Mouse (Mus musculus): Measurements from ENCODE around the gene Gm12355. TPM values are rescaled to one million over a fixed set of nuclear protein-coding genes. Genes with fewer than 3 reads are reported as not detected.
A peak's percentile ranks its signal among the peaks of the same experiment; 100 is the strongest.

The Gm12355 gene
- polyA plus RNA-seq, 1 experiment from 2014 or later, result 0.80 TPM

GRCm38 (mm10) chr11:98587684-98588546 is 37.5 kb downstream of the Gm12355 start:
- ATAC-seq (ENCODE audit: insufficient number of reproducible peaks, low FRiP score, low TSS enrichment, low read depth), result peak; percentile 26; the same call in 1 of the 2 replicates
- WGBS, result 7% methylated on average over 20 of the region's 20 CpGs
- H3K4me1 ChIP-seq (ENCODE audit: control insufficient read depth, insufficient read depth, low read length), result peaks cover 16% of the 10 kb centered on the region

GRCm38 (mm10) chr11:98586892-98587563 is 38.4 kb downstream of the Gm12355 start, which contains the start of gene Ormdl3:
TSS of gene Ormdl3 (minus strand) at chr11:98587368.
- peak; percentile 85 for ATAC-seq (ENCODE audit: insufficient number of reproducible peaks, low FRiP score, low TSS enrichment, low read depth)
- Histone ChIP-seq H3K4me2 (ENCODE audit: low read depth, severe bottlenecking) (peak within 1 kb of the TSS; percentile 89), H3K36me3 (ENCODE audit: control insufficient read depth, insufficient read depth, low read length) (peaks cover 3% of the 10 kb centered on the region; the same call in 1 of the 2 replicates), H3K4me1 (ENCODE audit: control insufficient read depth, insufficient read depth, low read length) (peaks cover 16% of the 10 kb centered on the region), H3K9me3 (ENCODE audit: control insufficient read depth, low read length) (no peaks in the 10 kb centered on the region), H3K27ac (replicated peaks; ENCODE audit: low read depth, low read length) (no peak within 1 kb of the TSS), H3K4me3 (ENCODE audit: low read depth, low read length) (peak within 1 kb of the TSS; percentile 83), H3K27me3 (ENCODE audit: control insufficient read depth, insufficient read depth, low read length) (no peaks in the 10 kb centered on the region), H3K9ac (ENCODE audit: low read length) (peak within 1 kb of the TSS; percentile 81)
- DNase-seq (ENCODE audit: low spot score), result peak; percentile 100
- WGBS, result 0% methylated on average over 49 of the region's 49 CpGs

More at GRCm38 (mm10) chr11:98587684-98588546, 37.5 kb downstream of the Gm12355 start:
- Histone ChIP-seq H3K4me3 (ENCODE audit: low read depth, low read length) (peak overlapping the region; percentile 83), H3K36me3 (ENCODE audit: control insufficient read depth, insufficient read depth, low read length) (peaks cover under 1% of the 10 kb centered on the region; the same call in 1 of the 2 replicates), H3K27ac (replicated peaks; ENCODE audit: low read depth, low read length) (no peak overlapping the region), H3K4me2 (ENCODE audit: low read depth, severe bottlenecking) (peak overlapping the region; percentile 89), H3K9me3 (ENCODE audit: control insufficient read depth, low read length) (no peaks in the 10 kb centered on the region), H3K27me3 (ENCODE audit: control insufficient read depth, insufficient read depth, low read length) (no peaks in the 10 kb centered on the region), H3K9ac (ENCODE audit: low read length) (peak overlapping the region; percentile 19; the same call in 1 of the 2 replicates)
- DNase-seq (ENCODE audit: low spot score), result peak; percentile 76

- Histone ChIP-seq H3K4me3 (ENCODE audit: low read depth, low read length) (peak overlapping the region; percentile 83), H3K27ac (replicated peaks; ENCODE audit: low read depth, low read length) (no peak overlapping the region), H3K4me1 (ENCODE audit: control insufficient read depth, insufficient read depth, low read length) (peaks cover 16% of the 10 kb centered on the region), H3K9ac (ENCODE audit: low read length) (peak overlapping the region; percentile 81), H3K36me3 (ENCODE audit: control insufficient read depth, insufficient read depth, low read length) (peaks cover 3% of the 10 kb centered on the region; the same call in 1 of the 2 replicates), H3K4me2 (ENCODE audit: low read depth, severe bottlenecking) (peak overlapping the region; percentile 89), H3K27me3 (ENCODE audit: control insufficient read depth, insufficient read depth, low read length) (no peaks in the 10 kb centered on the region), H3K9me3 (ENCODE audit: control insufficient read depth, low read length) (no peaks in the 10 kb centered on the region)
- 1% methylated on average over 22 of the region's 22 CpGs for WGBS
- no peak for DNase-seq (ENCODE audit: low spot score)
- peak; percentile 15; the same call in 1 of the 2 replicates for ATAC-seq (ENCODE audit: insufficient number of reproducible peaks, low FRiP score, low TSS enrichment, low read depth)
These were observed 39.2 kb downstream of the Gm12355 start for GRCm38 (mm10) chr11:98586087-98586891.

- no peaks in the 10 kb centered on the region for H3K27me3 ChIP-seq (ENCODE audit: control insufficient read depth, insufficient read depth, low read length)
- WGBS, result 86% methylated on average over 6 of the region's 6 CpGs
- peaks cover 16% of the 10 kb centered on the region for H3K4me1 ChIP-seq (ENCODE audit: control insufficient read depth, insufficient read depth, low read length)
- H3K4me3 ChIP-seq (ENCODE audit: low read depth, low read length), result no peak overlapping the region
- H3K36me3 ChIP-seq (ENCODE audit: control insufficient read depth, insufficient read depth, low read length), result peaks cover 5% of the 10 kb centered on the region; the same call in 1 of the 2 replicates
- no peak overlapping the region for H3K4me2 ChIP-seq (ENCODE audit: low read depth, severe bottlenecking)
- no peaks in the 10 kb centered on the region for H3K9me3 ChIP-seq (ENCODE audit: control insufficient read depth, low read length)
- ATAC-seq (ENCODE audit: insufficient number of reproducible peaks, low FRiP score, low TSS enrichment, low read depth), result no peak
- H3K27ac ChIP-seq (replicated peaks; ENCODE audit: low read depth, low read length), result no peak overlapping the region
- no peak for DNase-seq (ENCODE audit: low spot score)
- H3K9ac ChIP-seq (ENCODE audit: low read length), result no peak overlapping the region
These were observed 40.8 kb downstream of the Gm12355 start for GRCm38 (mm10) chr11:98584629-98585177.

- no peaks in the 10 kb centered on the region for H3K9me3 ChIP-seq (ENCODE audit: control insufficient read depth, low read length)
- H3K27ac ChIP-seq (replicated peaks; ENCODE audit: low read depth, low read length), result no peak overlapping the region
- no peak overlapping the region for H3K4me3 ChIP-seq (ENCODE audit: low read depth, low read length)
- DNase-seq (ENCODE audit: low spot score), result no peak
- H3K4me1 ChIP-seq (ENCODE audit: control insufficient read depth, insufficient read depth, low read length), result peaks cover 16% of the 10 kb centered on the region
- no peaks in the 10 kb centered on the region for H3K27me3 ChIP-seq (ENCODE audit: control insufficient read depth, insufficient read depth, low read length)
- ATAC-seq (ENCODE audit: insufficient number of reproducible peaks, low FRiP score, low TSS enrichment, low read depth), result no peak
- H3K9ac ChIP-seq (ENCODE audit: low read length), result no peak overlapping the region
- H3K36me3 ChIP-seq (ENCODE audit: control insufficient read depth, insufficient read depth, low read length), result peaks cover 5% of the 10 kb centered on the region; the same call in 1 of the 2 replicates
- 67% methylated on average over 1 of the region's 1 CpGs for WGBS
- no peak overlapping the region for H3K4me2 ChIP-seq (ENCODE audit: low read depth, severe bottlenecking)
These were observed 41.3 kb downstream of the Gm12355 start for GRCm38 (mm10) chr11:98584146-98584545.

GRCm38 (mm10) chr11:98583571-98583970 is 41.9 kb downstream of the Gm12355 start:
- peaks cover 16% of the 10 kb centered on the region for H3K4me1 ChIP-seq (ENCODE audit: control insufficient read depth, insufficient read depth, low read length)
- no peaks in the 10 kb centered on the region for H3K9me3 ChIP-seq (ENCODE audit: control insufficient read depth, low read length)
- no peak overlapping the region for H3K4me2 ChIP-seq (ENCODE audit: low read depth, severe bottlenecking)
- H3K27me3 ChIP-seq (ENCODE audit: control insufficient read depth, insufficient read depth, low read length), result no peaks in the 10 kb centered on the region
- H3K9ac ChIP-seq (ENCODE audit: low read length), result no peak overlapping the region
- peaks cover 5% of the 10 kb centered on the region; the same call in 1 of the 2 replicates for H3K36me3 ChIP-seq (ENCODE audit: control insufficient read depth, insufficient read depth, low read length)
- DNase-seq (ENCODE audit: low spot score), result no peak
- no peak for ATAC-seq (ENCODE audit: insufficient number of reproducible peaks, low FRiP score, low TSS enrichment, low read depth)
- H3K27ac ChIP-seq (replicated peaks; ENCODE audit: low read depth, low read length), result no peak overlapping the region
- H3K4me3 ChIP-seq (ENCODE audit: low read depth, low read length), result no peak overlapping the region
- 31% methylated on average over 3 of the region's 3 CpGs for WGBS

- DNase-seq (ENCODE audit: low spot score), result no peak
- 93% methylated on average over 3 of the region's 3 CpGs for WGBS
- H3K27me3 ChIP-seq (ENCODE audit: control insufficient read depth, insufficient read depth, low read length), result no peaks in the 10 kb centered on the region
- no peak overlapping the region for H3K9ac ChIP-seq (ENCODE audit: low read length)
- H3K4me2 ChIP-seq (ENCODE audit: low read depth, severe bottlenecking), result no peak overlapping the region
- no peak overlapping the region for H3K4me3 ChIP-seq (ENCODE audit: low read depth, low read length)
- H3K36me3 ChIP-seq (ENCODE audit: control insufficient read depth, insufficient read depth, low read length), result peaks cover 5% of the 10 kb centered on the region; the same call in 1 of the 2 replicates
- peaks cover 16% of the 10 kb centered on the region for H3K4me1 ChIP-seq (ENCODE audit: control insufficient read depth, insufficient read depth, low read length)
- H3K27ac ChIP-seq (replicated peaks; ENCODE audit: low read depth, low read length), result no peak overlapping the region; the same call in 1 of the 2 replicates
- H3K9me3 ChIP-seq (ENCODE audit: control insufficient read depth, low read length), result no peaks in the 10 kb centered on the region
- ATAC-seq (ENCODE audit: insufficient number of reproducible peaks, low FRiP score, low TSS enrichment, low read depth), result no peak
These were observed 42.3 kb downstream of the Gm12355 start for GRCm38 (mm10) chr11:98583265-98583552.

All from limb, embryonic 11.5 days (tissue).